Mouse (Mus musculus) heart, embryonic 12.5 days (tissue): ENCODE measurements at regions not wholly inside any gene's neighbourhood (a gene's known extent, or its start where the extent isn't known, plus 50 kb on each side); places are given as distances from the start of the nearest gene placed in this dataset.

ENCODE experiments used
- ATAC-seq: fragments of 200-750 bp; cut with Nextera tagmentation; 2 replicates; pipeline ENCODE4 v1.8.0; 2017; ENCODE audit warnings: moderate TSS enrichment, moderate library complexity; ENCODE audit not compliant: insufficient number of reproducible peaks, low FRiP score
- H3K27ac ChIP-seq: fragments of 300-500 bp; sonication (generic); 2 replicates; pipeline ENCODE4 v1.5.1; 2016; ENCODE audit warnings: mild to moderate bottlenecking, moderate library complexity; ENCODE audit not compliant: poor library complexity, severe bottlenecking
- H3K27me3 ChIP-seq: fragments of 300-500 bp; sonication (generic); replicated peaks from 2 replicates; pipeline ENCODE4 v1.6.1; 2016; ENCODE audit warnings: mild to moderate bottlenecking, moderate library complexity
- H3K36me3 ChIP-seq: fragments of 300-500 bp; sonication (generic); 2 replicates; pipeline ENCODE4 v1.6.1; 2016; ENCODE audit warnings: mild to moderate bottlenecking, moderate library complexity
- H3K4me1 ChIP-seq: fragments of 300-500 bp; sonication (generic); replicated peaks from 2 replicates; pipeline ENCODE4 v1.6.1; 2016; ENCODE audit warnings: mild to moderate bottlenecking
- H3K4me2 ChIP-seq: fragments of 300-500 bp; sonication (generic); 2 replicates; pipeline ENCODE4 v1.6.1; 2016; ENCODE audit warnings: mild to moderate bottlenecking, moderate library complexity
- H3K4me3 ChIP-seq: fragments of 300-500 bp; sonication (generic); 2 replicates; pipeline ENCODE4 v1.5.1; 2016; ENCODE audit warnings: mild to moderate bottlenecking
- H3K9ac ChIP-seq: fragments of 300-500 bp; sonication (generic); 2 replicates; pipeline ENCODE4 v1.6.1; 2016; ENCODE audit warnings: mild to moderate bottlenecking, moderate library complexity
- H3K9me3 ChIP-seq: fragments of 300-500 bp; sonication (generic); replicated peaks from 2 replicates; pipeline ENCODE4 v1.6.1; 2016; ENCODE audit warnings: mild to moderate bottlenecking, moderate library complexity
- WGBS: fragments of 180-500 bp; shearing (Covaris S2); methylation state at CpG from one replicate; pipeline ENCODE4 v1.1.7; 2016; 5-methylcytosine and 5-hydroxymethylcytosine counted together

DNA sequence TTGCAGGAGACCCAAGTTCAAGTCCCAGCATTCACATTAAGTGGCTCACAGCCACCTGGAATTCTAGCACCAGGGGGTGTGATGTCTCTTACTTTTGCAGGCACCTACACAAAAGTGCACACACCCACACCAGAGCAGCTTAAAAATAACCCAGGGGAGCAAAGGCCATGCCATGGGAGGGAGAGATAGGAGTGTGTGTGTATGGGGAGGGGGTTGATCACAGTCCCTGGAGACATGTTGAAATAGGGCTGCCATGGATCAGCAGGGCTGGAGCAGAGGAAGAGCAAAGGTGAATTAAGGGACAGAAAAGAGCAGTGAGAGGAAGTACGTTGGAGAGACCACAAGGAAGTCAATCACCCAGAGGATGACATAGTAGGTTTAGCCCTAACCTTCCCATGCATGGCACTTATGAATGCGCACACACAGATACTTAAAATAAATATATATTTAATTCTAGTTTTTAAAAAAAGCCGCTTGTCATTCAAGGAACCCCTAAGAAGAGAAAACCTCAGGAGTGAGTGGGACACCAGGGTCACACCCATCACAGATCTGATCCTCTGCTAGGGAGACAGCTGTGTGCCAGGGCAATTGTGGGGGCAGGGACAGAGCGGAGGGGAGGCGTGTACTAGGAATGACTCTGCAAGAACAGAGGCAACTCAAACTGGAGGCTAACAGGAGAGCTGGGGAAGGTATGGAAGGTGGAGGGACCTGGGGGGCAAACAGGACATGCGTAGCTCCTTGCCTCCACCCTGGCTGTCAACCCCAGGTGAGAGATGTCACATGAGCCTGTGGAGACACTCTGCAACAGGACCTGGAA is 189.5 kb upstream of the Rybp start:
- Histone ChIP-seq H3K4me2 (no peak overlapping the region), H3K4me1 (peaks cover 24% of the 10 kb centered on the region), H3K9ac (no peak overlapping the region), H3K27ac (no peak overlapping the region), H3K4me3 (no peak overlapping the region), H3K27me3 (peaks cover 14% of the 10 kb centered on the region; the same call in 1 of the 2 replicates), H3K9me3 (peaks cover 12% of the 10 kb centered on the region), H3K36me3 (no peaks in the 10 kb centered on the region)
- WGBS, result 87% methylated on average over 6 of the region's 6 CpGs
- no peak for ATAC-seq

DNA sequence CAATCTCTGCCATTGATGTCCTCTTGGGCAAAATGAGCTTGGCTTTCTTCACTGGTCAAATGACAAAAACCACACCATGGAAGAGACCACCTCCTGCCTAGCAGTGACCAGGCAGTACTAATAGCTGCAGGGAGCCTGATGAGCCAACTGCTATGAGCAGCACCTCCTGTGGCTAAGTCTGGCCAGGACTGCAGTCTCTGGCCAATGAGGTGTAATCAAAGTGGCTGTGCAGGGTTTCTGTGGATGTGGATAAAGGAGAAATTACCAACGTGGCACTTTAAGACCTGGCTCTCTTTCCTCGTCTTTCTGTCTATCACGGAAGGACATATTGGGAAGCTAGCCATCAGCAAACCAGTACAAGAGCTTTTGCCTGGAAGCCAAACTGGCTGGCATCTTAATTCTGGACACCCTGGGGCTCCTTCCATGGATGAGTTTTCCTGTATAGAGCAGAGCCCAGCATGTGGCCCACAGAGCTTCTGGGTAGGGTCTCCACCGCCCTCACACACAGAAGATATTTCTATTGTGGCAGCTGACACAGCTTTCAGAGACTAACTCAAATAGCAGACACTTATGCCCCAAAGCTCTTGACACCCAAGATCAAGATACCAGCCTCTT is 188.2 kb upstream of the Rybp start:
- Histone ChIP-seq H3K4me1 (peaks cover 17% of the 10 kb centered on the region), H3K27me3 (peaks cover 11% of the 10 kb centered on the region; the same call in 1 of the 2 replicates), H3K27ac (no peak overlapping the region), H3K4me2 (no peak overlapping the region), H3K36me3 (no peaks in the 10 kb centered on the region), H3K9me3 (peaks cover 21% of the 10 kb centered on the region), H3K9ac (no peak overlapping the region), H3K4me3 (no peak overlapping the region)
- 69% methylated on average over 4 of the region's 4 CpGs for WGBS
- ATAC-seq, result no peak

DNA sequence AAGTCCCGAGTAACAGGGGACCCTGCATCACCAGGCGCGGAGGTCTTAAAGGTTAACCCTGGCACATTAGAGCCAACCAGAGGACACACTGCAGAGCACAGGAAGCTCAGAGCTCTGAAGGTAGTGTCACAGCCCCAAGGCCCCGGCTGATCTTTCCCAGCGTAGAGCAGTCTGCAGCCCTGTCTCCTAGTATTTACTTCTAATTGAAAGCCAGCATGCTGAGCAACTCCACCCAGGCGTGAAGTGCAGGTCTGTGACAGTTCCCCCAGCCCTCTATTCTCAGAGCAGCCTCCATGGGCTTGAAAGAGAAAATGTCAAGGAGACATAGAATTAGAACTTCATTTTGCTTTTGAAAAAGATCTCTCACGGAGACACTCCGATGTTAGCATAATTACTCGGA is 187.0 kb upstream of the Rybp start:
- 74% methylated on average over 9 of the region's 9 CpGs for WGBS
- Histone ChIP-seq H3K36me3 (no peaks in the 10 kb centered on the region), H3K27me3 (peaks cover 11% of the 10 kb centered on the region; the same call in 1 of the 2 replicates), H3K4me1 (0 out of 2 replicates have a peak, but pooled peaks cover 7% of the 10 kb centered on the region), H3K9me3 (peaks cover 21% of the 10 kb centered on the region), H3K4me2 (no peak overlapping the region), H3K9ac (no peak overlapping the region), H3K27ac (no peak overlapping the region), H3K4me3 (no peak overlapping the region)
- no peak for ATAC-seq

DNA sequence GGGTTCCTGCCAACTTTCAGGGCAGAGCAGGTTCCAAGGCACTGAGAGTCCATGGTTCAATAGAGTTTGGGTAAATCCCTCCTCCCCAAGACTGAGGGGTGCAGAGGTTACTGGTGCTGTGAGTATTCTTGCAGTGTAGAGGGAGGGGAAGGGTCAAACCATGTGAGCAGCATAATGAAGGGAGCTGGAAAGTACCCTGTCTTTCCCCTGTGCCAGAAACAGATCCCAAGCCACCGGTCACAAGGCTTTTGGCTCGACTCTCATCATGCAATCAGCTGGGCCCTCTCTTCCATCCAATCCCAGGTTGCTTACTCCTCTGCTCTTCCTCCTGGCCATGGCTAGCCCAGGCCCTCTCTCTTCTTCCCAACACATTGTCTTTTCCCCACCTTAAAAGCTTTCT is 182.8 kb upstream of the Rybp start:
- 63% methylated on average over 2 of the region's 2 CpGs for WGBS
- Histone ChIP-seq H3K4me1 (no peaks in the 10 kb centered on the region), H3K27me3 (peaks cover 7% of the 10 kb centered on the region; the same call in 1 of the 2 replicates), H3K9ac (no peak overlapping the region), H3K4me2 (no peak overlapping the region), H3K4me3 (no peak overlapping the region), H3K9me3 (peaks cover 22% of the 10 kb centered on the region), H3K27ac (no peak overlapping the region), H3K36me3 (no peaks in the 10 kb centered on the region)
- no peak for ATAC-seq

DNA sequence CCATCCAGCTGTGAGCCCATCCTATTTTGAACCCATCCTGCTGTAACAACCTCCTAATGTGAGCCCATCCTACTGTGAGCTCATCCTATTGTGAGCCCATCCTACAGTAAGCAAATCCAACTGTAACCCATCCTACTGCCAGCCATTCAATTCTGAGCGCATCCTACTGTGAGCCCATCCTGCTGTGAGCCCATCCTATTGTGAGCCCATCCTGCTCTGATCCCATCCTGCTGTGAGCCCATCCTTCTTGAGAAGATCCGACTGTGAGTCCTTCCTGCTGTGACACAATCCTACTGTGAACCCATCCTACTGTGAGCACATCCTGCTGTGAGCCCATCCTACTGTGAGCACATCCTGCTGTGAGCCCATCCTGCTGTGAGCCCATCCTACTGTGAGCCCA is 175.5 kb upstream of the Rybp start:
- Histone ChIP-seq H3K4me1 (no peaks in the 10 kb centered on the region), H3K27ac (no peak overlapping the region), H3K4me3 (no peak overlapping the region), H3K27me3 (0 out of 2 replicates have a peak, but pooled peaks cover 5% of the 10 kb centered on the region), H3K9me3 (peaks cover 41% of the 10 kb centered on the region), H3K9ac (no peak overlapping the region), H3K4me2 (no peak overlapping the region), H3K36me3 (no peaks in the 10 kb centered on the region)
- 76% methylated on average over 2 of the region's 2 CpGs for WGBS
- no peak for ATAC-seq

DNA sequence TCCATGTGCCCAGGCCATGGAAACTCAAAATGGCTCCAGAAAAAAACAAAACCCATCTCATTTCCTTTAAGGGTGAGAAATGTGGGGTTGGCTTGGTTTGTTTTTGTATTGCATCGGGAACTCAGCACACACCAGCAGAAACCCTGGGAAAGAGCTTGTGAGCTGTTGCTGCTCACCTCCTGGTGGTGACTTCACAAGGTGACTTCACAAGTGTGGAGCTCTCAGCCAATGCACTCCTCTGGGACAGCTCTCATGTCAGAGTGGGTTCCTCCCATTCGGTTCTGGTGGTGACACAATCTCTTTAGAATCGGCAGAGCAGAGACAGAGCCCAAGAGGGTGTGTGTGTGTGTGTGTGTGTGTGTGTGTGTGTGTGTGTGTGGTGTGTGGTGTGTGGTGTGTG is 166.1 kb upstream of the Rybp start:
- H3K27ac ChIP-seq, result no peak overlapping the region
- no peak for ATAC-seq
- H3K27me3 ChIP-seq, result no peaks in the 10 kb centered on the region
- H3K9ac ChIP-seq, result no peak overlapping the region
- no peaks in the 10 kb centered on the region for H3K36me3 ChIP-seq
- no peaks in the 10 kb centered on the region; the same call in 1 of the 2 replicates for H3K4me1 ChIP-seq
- 72% methylated on average over 3 of the region's 3 CpGs for WGBS
- H3K9me3 ChIP-seq, result peaks cover 9% of the 10 kb centered on the region
- H3K4me3 ChIP-seq, result no peak overlapping the region
- H3K4me2 ChIP-seq, result no peak overlapping the region

DNA sequence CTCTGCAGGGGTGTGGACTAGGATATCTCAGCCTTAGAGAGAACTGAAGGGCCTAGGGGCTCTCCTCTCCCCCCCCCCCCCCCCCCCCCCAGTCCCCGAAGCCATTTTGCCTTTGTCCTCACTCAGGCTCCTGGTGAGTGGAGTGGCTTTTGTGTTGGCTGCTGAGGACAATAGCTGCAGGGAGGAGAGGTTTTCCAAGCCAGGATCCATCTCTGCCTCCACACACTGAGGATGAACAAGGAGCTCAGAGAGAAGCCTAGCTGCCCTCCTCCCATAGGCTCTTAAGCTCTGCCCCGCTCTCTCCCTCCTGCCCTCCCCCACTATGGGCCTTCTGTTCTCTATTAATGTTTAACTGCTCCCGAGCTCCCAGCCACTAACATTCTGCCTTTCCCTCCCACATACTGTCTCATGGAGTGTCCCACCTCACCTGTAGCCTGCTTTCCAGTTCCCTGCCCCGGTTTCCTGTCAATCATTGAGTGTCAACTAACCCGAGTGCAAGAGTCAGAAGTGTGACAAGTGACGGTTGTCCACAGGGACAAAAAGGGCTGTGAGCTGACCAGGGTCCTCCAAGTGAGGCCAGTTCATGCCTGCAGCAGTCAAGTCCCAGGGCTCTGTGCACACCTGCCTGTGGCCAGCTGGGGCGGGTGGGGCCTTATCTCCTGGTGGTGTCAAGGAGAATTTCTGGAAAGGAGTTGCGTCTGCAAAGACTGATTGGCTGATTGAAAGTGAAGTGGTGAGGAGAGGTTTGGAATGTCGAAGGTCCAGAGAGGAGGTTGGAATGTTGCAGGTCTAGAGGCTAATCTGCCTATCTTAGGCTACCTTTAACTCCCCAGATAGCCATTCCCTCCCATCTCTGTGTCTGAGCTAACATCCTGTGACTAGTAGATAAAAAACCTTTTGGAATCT is 165.1 kb upstream of the Rybp start:
- no peak overlapping the region for H3K4me3 ChIP-seq
- H3K27ac ChIP-seq, result no peak overlapping the region
- no peaks in the 10 kb centered on the region for H3K27me3 ChIP-seq
- 53% methylated on average over 9 of the region's 9 CpGs for WGBS
- H3K36me3 ChIP-seq, result no peaks in the 10 kb centered on the region
- no peak overlapping the region for H3K4me2 ChIP-seq
- H3K4me1 ChIP-seq, result peaks cover 4% of the 10 kb centered on the region; the same call in 1 of the 2 replicates
- H3K9ac ChIP-seq, result no peak overlapping the region
- ATAC-seq, result no peak
- H3K9me3 ChIP-seq, result peaks cover 7% of the 10 kb centered on the region

DNA sequence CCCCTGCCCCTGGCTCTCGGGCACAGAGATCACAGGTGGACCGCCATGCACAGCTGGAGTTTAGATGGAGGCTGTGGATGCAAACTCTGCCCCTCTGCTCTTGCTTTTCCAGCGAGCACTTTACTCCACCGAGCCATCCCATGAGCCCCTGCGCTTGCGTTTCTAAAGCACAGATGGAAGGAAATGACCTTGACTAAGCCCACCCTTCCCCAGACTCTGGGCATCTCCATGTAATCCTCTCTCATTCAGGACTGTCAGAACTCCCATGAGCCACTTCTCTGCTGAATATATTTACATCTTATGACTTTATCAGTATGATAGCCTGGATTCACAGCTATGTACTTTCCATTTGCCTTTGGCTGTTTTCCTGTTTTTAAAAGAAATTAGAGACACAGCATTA is 162.8 kb upstream of the Rybp start:
- no peak overlapping the region for H3K9ac ChIP-seq
- H3K4me1 ChIP-seq, result peaks cover 16% of the 10 kb centered on the region
- H3K27me3 ChIP-seq, result no peaks in the 10 kb centered on the region
- 89% methylated on average over 6 of the region's 6 CpGs for WGBS
- no peak for ATAC-seq
- no peak overlapping the region for H3K4me3 ChIP-seq
- H3K4me2 ChIP-seq, result no peak overlapping the region
- H3K9me3 ChIP-seq, result peaks cover 7% of the 10 kb centered on the region
- H3K27ac ChIP-seq, result no peak overlapping the region
- H3K36me3 ChIP-seq, result no peaks in the 10 kb centered on the region

DNA sequence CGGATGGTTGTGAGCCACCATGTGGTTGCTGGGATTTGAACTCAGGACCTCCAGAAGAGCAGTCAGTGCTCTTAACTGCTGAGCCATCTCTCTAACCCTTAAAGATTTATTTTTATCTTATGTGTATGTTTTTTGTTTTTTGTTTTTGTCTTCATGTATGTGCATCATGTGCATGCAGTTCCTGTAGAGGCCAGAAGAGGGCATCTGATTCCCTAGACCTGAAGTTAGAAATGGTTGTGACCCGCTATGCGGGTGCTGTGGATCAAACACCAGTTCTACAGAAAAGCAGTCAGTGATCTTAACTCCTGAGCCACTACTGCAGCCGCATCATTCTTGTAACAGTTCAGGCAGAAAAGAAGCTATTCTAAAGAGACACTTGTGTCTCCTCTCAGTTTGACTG is 161.8 kb upstream of the Rybp start:
- Histone ChIP-seq H3K27ac (no peak overlapping the region), H3K4me1 (peaks cover 16% of the 10 kb centered on the region), H3K4me3 (no peak overlapping the region), H3K4me2 (no peak overlapping the region), H3K27me3 (no peaks in the 10 kb centered on the region), H3K9ac (no peak overlapping the region), H3K36me3 (no peaks in the 10 kb centered on the region), H3K9me3 (peaks cover 7% of the 10 kb centered on the region)
- WGBS, result 95% methylated on average over 4 of the region's 4 CpGs
- ATAC-seq, result no peak

DNA sequence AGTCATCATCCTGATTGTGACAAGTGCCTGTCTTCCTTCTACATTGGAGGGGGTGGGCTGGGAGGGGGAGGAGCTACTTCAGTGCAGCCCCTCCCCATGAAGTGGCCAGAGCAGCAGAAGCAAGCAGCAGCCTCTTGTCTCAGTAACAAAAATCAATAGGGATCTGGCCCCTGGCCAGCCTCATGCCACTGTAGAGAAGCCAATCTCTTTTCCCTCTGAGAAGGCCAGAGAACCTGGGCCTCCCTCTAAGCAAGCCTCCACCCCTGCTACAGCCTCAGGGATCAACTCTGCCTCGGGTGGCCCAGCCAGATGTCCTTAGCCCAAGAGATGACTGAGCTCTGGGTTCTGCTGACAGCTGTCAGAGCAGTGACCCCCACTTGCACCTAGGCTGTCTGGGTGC is 159.9 kb upstream of the Rybp start:
- Histone ChIP-seq H3K36me3 (no peaks in the 10 kb centered on the region), H3K9me3 (peaks cover 7% of the 10 kb centered on the region), H3K4me3 (no peak overlapping the region), H3K4me1 (peaks cover 19% of the 10 kb centered on the region), H3K27me3 (0 out of 2 replicates have a peak, but pooled peaks cover 2% of the 10 kb centered on the region), H3K4me2 (no peak overlapping the region), H3K27ac (no peak overlapping the region), H3K9ac (no peak overlapping the region)
- ATAC-seq, result no peak
- WGBS, result 0% methylated on average over 1 of the region's 1 CpGs

DNA sequence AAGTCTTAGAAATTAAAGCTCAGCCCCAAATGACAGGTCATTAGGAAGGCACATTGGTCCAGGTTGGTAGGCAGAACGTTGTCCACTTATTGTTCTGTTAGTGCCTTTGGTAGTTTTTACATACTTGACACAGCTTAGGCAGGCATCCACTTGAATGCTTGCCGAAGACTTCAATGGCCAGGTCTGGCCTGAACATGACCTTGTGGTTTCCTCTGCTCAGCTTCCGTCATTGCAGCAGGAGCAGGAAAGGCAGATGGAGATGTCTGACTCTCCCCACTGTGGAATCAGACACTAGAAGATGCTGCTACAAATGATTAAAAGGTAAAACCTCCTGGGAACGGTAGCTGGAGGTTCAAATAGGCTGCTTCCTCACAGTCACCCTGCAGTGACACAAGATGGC is 159.5 kb upstream of the Rybp start:
- ATAC-seq, result no peak
- H3K4me3 ChIP-seq, result no peak overlapping the region
- no peak overlapping the region for H3K4me2 ChIP-seq
- H3K4me1 ChIP-seq, result peaks cover 20% of the 10 kb centered on the region
- no peak overlapping the region for H3K27ac ChIP-seq
- H3K27me3 ChIP-seq, result 0 out of 2 replicates have a peak, but pooled peaks cover 4% of the 10 kb centered on the region
- no peak overlapping the region for H3K9ac ChIP-seq
- no peaks in the 10 kb centered on the region for H3K36me3 ChIP-seq
- H3K9me3 ChIP-seq, result peaks cover 7% of the 10 kb centered on the region
- WGBS, result 52% methylated on average over 4 of the region's 4 CpGs
